Mouse (Mus musculus) forebrain, embryonic 15.5 days (tissue): ENCODE data around the gene Rpp38. TPM values are rescaled to one million over a fixed set of nuclear protein-coding genes. Genes with fewer than 3 reads are reported as not detected.

Experiments
- ATAC-seq: fragments of 200-750 bp; cut with Nextera tagmentation; replicated peaks from 2 replicates; pipeline ENCODE4 v1.8.0; 2017; ENCODE audit warnings: mild to moderate bottlenecking, moderate TSS enrichment, moderate library complexity
- H3K27ac ChIP-seq: fragments of 300-500 bp; sonication (generic); replicated peaks from 2 replicates; pipeline ENCODE4 v1.5.1; 2015; ENCODE audit warnings: mild to moderate bottlenecking, inconsistent platforms
- H3K27me3 ChIP-seq: fragments of 300-500 bp; sonication (generic); 2 replicates; pipeline ENCODE4 v1.6.1; 2015; ENCODE audit warnings: inconsistent platforms
- H3K36me3 ChIP-seq: fragments of 300-500 bp; sonication (generic); 2 replicates; pipeline ENCODE4 v1.6.1; 2015; ENCODE audit warnings: mild to moderate bottlenecking, inconsistent platforms
- H3K4me1 ChIP-seq: fragments of 300-500 bp; sonication (generic); 2 replicates; pipeline ENCODE4 v1.6.1; 2015; ENCODE audit warnings: inconsistent platforms
- H3K4me2 ChIP-seq: fragments of 300-500 bp; sonication (generic); replicated peaks from 2 replicates; pipeline ENCODE4 v1.6.1; 2015; ENCODE audit warnings: mild to moderate bottlenecking, inconsistent platforms
- H3K4me3 ChIP-seq: fragments of 300-500 bp; sonication (generic); 2 replicates; pipeline ENCODE4 v1.5.1; 2015; ENCODE audit warnings: mild to moderate bottlenecking, inconsistent platforms
- H3K9ac ChIP-seq: fragments of 300-500 bp; sonication (generic); replicated peaks from 2 replicates; pipeline ENCODE4 v1.6.1; 2015; ENCODE audit warnings: mild to moderate bottlenecking, inconsistent platforms
- H3K9me3 ChIP-seq: fragments of 300-500 bp; sonication (generic); 2 replicates; pipeline ENCODE4 v1.6.1; 2016; ENCODE audit warnings: inconsistent platforms
- WGBS: fragments of 180-500 bp; shearing (Covaris S2); methylation state at CpG from one replicate; pipeline ENCODE4 v1.1.7; 2015; ENCODE audit warnings: mixed read lengths; 5-methylcytosine and 5-hydroxymethylcytosine counted together
- polyA plus RNA-seq: library from polyadenylated mRNA; unstranded; fragments of >200 nt; fragmentation: Nextera tagmentation; extraction: Ambion mirVana; gene quantifications from 2 replicates; pipeline ENCODE4 v1.2.1, GENCODE M21; 2015

Gene Rpp38
- polyA plus RNA-seq, 1 experiment from 2014 or later = 15.3 TPM

DNA sequence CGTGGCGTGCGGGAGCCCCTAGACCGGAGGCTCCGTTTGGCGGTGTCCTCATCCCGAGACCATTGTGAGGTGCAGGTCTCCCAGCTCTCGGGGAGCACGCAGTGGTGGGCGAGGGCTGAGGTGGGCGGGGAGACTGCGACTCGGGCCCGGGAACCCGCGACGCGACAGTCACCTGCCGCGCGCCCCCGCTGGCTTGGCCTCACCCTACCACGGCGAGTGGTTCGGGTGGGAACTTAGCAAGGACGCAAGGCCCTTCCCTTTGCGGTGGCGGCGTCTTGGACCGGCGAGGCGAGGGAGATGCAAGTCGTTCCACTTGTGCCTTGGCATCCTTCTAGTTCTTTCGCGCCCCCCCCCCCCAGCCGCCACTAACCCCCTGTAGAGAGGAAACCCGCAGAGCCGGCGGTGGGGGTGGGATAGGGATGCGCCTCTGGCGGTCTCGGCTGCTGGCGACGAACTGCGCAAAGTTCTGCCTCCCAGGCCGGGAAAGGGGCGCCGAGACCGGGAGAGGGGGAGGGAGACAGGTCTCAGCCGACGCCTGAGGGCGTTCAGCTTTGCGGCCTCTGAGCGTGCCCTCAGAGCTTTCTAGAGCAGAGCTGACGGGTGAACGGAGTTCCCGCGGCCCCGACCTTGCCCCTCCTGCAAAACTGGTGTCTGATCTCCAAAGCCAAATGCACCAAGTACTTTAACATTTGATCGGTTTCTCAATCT is 47.8 kb downstream of the Rpp38 start:
- H3K9me3 ChIP-seq = no peaks in the 10 kb centered on the region
- ATAC-seq = peak; percentile 6
- H3K27me3 ChIP-seq = no peaks in the 10 kb centered on the region
- WGBS = under 1% methylated on average over 55 of the region's 60 CpGs
- H3K9ac ChIP-seq = peak overlapping the region; percentile 79
- peak overlapping the region; percentile 78 for H3K4me3 ChIP-seq
- no peaks in the 10 kb centered on the region for H3K36me3 ChIP-seq
- H3K4me2 ChIP-seq = peak overlapping the region; percentile 80
- H3K4me1 ChIP-seq = peaks cover 27% of the 10 kb centered on the region
- H3K27ac ChIP-seq = peak overlapping the region; percentile 97

- peak; percentile 97 for ATAC-seq
- H3K27ac ChIP-seq = peak within 1 kb of the TSS; percentile 97
- H3K4me1 ChIP-seq = peaks cover 26% of the 10 kb centered on the region
- under 1% methylated on average over 87 of the region's 88 CpGs for WGBS
- peak within 1 kb of the TSS; percentile 80 for H3K4me2 ChIP-seq
- H3K27me3 ChIP-seq = no peaks in the 10 kb centered on the region
- H3K9me3 ChIP-seq = no peaks in the 10 kb centered on the region
- peak within 1 kb of the TSS; percentile 78 for H3K4me3 ChIP-seq
- H3K9ac ChIP-seq = peak within 1 kb of the TSS; percentile 79
- H3K36me3 ChIP-seq = no peaks in the 10 kb centered on the region
Observed at GRCm38 (mm10) chr2:3283602-3284472, 48.6 kb downstream of the Rpp38 start, which contains the start of gene Nmt2. Gene Nmt2 (plus strand): TSS chr2:3284212.

- ATAC-seq = peak; percentile 2
- Histone ChIP-seq H3K9ac (peak overlapping the region; percentile 70), H3K9me3 (no peaks in the 10 kb centered on the region), H3K27ac (peak overlapping the region; percentile 97), H3K4me1 (peaks cover 19% of the 10 kb centered on the region), H3K4me3 (peak overlapping the region; percentile 78), H3K36me3 (no peaks in the 10 kb centered on the region), H3K4me2 (peak overlapping the region; percentile 57), H3K27me3 (no peaks in the 10 kb centered on the region)
- WGBS = 11% methylated on average over 12 of the region's 12 CpGs
Observed at GRCm38 (mm10) chr2:3282866-3283601, 49.4 kb downstream of the Rpp38 start.

- Histone ChIP-seq H3K36me3 (no peaks in the 10 kb centered on the region), H3K27ac (no peak overlapping the region), H3K4me1 (peaks cover 19% of the 10 kb centered on the region), H3K9ac (no peak overlapping the region), H3K27me3 (no peaks in the 10 kb centered on the region), H3K9me3 (no peaks in the 10 kb centered on the region), H3K4me3 (no peak overlapping the region), H3K4me2 (no peak overlapping the region)
- 86% methylated on average over 4 of the region's 4 CpGs for WGBS
- no peak for ATAC-seq
Observed at GRCm38 (mm10) chr2:3281311-3281710, 51.1 kb downstream of the Rpp38 start.

Other genes starting within 250 kb of the Rpp38 start
- 28.7 and 31.2 TPM in 2 replicates for gene Fam171a1, start 218.4 kb downstream of the Rpp38 start, polyA plus RNA-seq
- gene Nmt2, start 48.4 kb downstream of the Rpp38 start, polyA plus RNA-seq = 99.7 and 108 TPM in 2 replicates
- gene Acbd7, start 3.5 kb upstream of the Rpp38 start, polyA plus RNA-seq = 0.91 and 1.3 TPM in 2 replicates
- gene Olah, start 64.6 kb upstream of the Rpp38 start, polyA plus RNA-seq = not detected in 2 replicates
- gene Meig1, start 90.0 kb upstream of the Rpp38 start, polyA plus RNA-seq = 4.4 and 6.4 TPM in 2 replicates
- gene Dclre1c, start 91.5 kb upstream of the Rpp38 start, polyA plus RNA-seq = 8.7 and 9.9 TPM in 2 replicates
- gene Suv39h2, start 142.4 kb upstream of the Rpp38 start, polyA plus RNA-seq = 16.6 and 17.1 TPM in 2 replicates
- gene Gm45902, start 180.1 kb upstream of the Rpp38 start, polyA plus RNA-seq = 7.9 and 8.1 TPM in 2 replicates
- gene Hspa14, start 180.2 kb upstream of the Rpp38 start, polyA plus RNA-seq = 79.6 and 83.9 TPM in 2 replicates
- gene Cdnf, start 180.4 kb upstream of the Rpp38 start, polyA plus RNA-seq = 0.22 and 0.46 TPM in 2 replicates
- 58.9 and 60.4 TPM in 2 replicates for gene Fam107b, start 237.8 kb upstream of the Rpp38 start, polyA plus RNA-seq